Mouse (Mus musculus): ENCODE data around the gene Gm4131. TPM values are rescaled to one million over a fixed set of nuclear protein-coding genes. Genes with fewer than 3 reads are reported as not detected.

Gm4131 gene
- total RNA-seq, 4 experiments from 2014 or later, result not detected

- DNase-seq (ENCODE audit: low spot score), result peak; percentile 85
Observed at GRCm38 (mm10) chr14:62457420-62458181, 109.1 kb downstream of the Gm4131 start.

DNA sequence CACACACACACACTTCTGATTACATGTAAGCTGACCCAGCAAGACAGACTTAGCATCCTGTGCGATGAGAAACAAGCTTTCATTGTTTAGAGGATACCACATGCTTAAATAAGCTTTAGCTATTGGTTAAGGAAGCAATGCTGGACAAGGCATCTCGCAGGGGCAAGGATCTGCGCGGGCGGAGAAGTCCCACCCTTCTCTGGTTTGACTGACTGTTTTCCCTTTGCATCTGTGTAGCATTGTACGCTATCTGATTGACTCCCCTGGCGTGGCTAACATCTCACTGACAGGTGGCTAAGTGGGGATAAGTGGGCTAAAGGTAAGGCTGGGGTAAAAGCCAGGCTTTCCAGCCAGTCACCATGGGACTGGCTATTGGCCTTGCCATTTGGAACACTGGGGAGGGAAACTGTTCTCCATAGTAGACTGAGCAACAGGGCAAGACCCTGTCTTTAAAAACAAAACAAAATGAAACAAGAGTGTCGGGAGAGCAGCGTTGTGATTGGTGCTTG is 110.4 kb downstream of the Gm4131 start, which contains the start of gene Gucy1b2:
Gene Gucy1b2 (minus strand): TSS at position 51 of the 509 bp plus-strand sequence.
- DNase-seq (ENCODE audit: low spot score), result no peak

DNA sequence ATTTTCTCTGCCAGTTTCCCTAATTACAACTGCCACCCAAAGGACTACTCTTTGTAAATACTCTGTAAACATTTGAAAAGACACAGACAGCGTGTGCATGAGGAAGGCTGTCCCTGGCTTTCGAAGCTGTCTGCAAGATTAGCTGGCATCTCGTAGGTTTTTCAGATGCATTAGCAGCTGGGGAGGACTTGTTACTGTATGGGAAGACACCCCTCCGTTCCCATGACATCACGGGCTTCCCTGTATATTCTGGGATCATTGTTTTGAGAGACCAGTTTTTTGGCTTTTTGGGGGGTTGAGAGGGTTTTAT is 111.2 kb downstream of the Gm4131 start:
- DNase-seq (ENCODE audit: low spot score), result no peak

DNA sequence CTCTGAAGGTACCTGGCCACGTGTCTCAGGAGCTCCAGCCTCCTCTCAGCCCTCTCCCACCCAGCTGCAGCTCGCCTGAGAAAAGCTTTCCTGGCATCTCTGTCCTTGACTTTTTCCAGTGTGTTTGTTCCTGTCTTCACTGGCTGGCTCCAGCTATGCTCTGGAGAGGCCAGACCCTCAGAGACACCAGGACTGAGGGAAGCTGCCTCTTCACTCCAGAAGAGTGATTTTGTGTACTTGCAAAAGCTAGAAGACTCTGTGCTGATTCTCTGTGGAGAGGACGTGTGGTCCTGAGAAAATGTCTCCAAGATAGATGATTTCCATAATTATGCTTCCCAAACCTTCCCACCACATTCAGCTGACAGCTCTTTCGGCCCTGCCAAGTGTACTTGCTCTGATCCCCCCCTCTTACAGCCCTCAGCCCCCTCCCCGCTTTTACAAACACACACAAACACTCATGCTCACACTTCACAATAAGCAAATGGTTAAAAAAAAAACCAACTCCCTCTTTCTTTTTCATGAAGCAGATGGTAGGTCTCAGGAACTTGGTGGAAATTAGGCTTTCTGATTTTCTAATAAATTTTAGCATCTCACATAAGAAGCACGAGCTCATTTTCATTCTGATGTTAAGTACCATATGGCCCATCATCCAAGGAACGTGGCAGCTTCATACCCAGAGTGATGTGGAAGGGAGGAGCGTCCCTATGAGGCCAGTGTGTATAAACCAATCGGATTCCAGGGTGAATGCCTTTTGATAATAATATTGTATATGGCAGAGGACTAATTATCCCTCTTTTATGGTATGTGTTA is 111.8 kb downstream of the Gm4131 start:
- DNase-seq (ENCODE audit: low spot score), result no peak

GRCm38 (mm10) chr14:62454136-62454535 is 112.6 kb downstream of the Gm4131 start:
- DNase-seq (ENCODE audit: low spot score), result no peak

- no peak for DNase-seq (ENCODE audit: low spot score)
Observed at GRCm38 (mm10) chr14:62453276-62453675, 113.4 kb downstream of the Gm4131 start.

GRCm38 (mm10) chr14:62450706-62451105 is 116.0 kb downstream of the Gm4131 start:
- DNase-seq (ENCODE audit: low spot score), result peak; percentile 24

DNA sequence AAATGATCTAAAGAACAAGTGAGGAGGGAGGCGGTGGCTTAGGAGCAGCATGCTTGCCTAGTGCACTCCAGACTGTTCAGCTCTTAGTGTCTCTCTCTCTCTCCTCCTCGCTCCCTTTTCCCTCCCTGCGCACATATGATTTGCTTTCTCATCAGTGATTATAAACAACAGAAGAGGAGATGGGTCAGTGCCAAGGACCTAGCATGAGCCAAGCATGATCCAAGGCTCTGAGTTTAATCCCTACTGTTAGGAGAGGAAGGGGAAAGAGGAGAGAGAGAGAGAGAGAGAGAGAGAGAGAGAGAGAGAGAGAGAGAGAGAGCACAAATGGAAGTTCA is 119.5 kb downstream of the Gm4131 start:
- no peak for DNase-seq (ENCODE audit: low spot score)

DNA sequence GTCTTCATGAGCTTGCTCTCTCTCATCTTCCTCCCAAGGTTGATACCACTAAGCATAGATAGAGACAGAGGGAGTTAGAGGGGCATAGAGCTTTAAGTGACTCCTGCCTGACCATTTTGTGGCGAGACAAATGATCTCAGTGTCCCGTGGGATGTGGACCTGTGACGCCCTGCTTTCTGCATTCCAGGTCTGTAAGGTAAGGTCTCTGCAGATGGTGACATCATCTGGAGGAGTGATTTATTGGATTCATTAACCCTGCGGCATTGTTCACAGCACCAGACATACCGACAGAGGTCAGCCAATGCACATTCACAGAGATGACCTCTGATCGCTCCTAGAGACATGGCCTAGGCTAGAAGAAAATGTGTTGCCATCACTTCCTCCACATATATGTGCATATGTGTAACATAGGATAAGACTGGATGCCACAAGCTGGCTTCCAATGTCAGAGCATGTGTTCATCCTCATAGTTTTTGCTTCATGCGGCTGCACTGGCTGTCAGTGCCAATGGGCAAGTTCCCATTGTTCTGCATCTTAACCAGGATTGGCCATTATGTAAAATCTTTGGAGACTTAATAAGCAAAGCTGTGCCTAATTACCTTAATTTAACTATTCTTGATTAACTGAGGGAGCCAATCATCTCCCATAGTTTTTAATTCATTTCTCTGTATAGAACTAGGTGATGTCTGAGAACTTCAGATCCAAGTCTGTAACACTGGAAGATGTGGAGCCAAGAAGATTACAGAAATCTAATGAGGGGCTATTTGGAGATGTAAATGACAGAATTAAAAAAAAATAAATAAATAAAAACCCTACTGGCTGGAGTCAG is 120.1 kb downstream of the Gm4131 start:
- no peak for DNase-seq (ENCODE audit: low spot score)

DNA sequence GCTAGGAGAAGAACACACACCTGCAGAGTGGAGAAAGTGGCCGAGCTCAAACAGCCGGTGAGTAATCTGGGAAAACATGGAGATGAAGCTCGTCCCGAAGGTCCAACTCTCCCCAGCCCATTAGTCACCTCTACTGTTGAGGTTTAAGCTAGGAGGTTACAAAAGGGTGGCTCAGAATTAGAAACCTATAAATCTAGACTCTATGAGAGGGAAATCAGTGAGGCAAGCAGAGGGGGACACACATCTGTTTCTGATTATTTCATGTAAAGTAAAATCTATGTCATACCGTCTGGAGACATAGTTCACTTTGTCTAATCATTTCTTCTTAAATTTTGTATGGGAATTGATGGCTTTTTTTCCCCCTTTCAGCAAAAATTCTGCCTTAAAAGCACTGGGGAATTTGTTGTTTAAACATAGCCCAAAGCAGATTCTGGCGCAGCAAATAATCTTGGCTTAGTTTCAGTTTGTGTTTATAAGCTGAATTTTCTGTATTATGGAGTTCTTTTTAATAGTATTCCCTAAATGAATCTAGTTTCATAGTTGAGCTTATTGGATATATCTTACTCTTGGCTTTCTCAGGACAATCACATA is 122.8 kb downstream of the Gm4131 start:
- DNase-seq (ENCODE audit: low spot score), result no peak

DNA sequence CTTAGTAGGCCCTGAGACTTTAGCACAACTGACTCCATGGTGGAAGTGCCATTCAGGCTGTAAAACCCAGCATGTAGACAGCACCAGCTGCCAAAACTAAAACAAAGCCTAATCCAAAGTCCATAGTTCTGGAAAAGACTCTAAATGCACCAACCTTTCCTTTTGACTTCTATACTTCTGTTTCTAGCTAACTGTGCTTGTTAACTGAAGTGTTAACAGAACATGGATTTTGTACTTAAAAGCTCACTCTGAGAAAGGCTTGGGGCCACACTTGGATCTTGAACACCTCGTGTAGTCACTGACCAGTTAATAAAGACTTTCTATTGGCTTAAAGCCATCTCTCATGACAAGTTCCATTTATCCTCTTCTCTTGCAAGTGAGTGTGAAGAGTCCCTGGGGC is 123.8 kb downstream of the Gm4131 start:
- DNase-seq (ENCODE audit: low spot score), result no peak

DNA sequence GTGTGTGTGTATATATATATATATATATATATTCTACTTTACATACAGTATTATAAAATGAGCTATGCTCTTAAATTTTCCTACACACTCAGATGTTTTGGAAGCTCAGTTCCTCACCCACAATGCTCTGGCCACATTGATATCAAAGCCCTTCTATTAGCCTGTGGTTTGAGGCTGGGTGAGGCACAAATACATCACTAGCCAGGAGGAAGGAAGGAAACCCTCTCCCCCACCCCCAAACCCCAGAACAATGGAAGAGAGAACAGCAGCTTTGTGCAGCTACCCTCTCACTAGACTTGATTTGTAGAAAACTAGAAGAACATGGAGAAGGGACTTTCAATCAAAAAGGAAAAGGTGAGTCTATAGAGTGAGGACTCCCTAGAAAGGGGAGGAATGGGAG is 126.7 kb downstream of the Gm4131 start:
- DNase-seq (ENCODE audit: low spot score), result no peak

DNA sequence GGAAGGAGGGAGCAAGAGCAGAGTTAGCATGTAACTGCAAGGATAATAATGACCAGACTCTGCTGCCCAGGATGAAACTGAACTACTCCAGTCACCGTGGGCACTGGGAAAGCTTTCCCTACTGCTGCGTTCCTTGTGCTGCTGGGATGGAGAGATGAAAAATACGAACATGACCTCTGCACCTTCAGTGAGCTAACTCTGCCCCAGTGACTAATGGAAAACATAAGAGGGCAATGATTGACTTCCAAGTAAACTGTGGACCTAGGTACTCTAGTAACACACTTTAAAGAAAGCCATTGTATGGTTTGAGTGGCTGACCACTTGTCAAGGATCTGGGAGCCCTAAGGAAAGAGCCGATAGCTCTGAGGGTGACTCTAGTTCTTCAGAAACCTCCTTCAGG is 128.5 kb downstream of the Gm4131 start:
- DNase-seq (ENCODE audit: low spot score), result no peak

DNA sequence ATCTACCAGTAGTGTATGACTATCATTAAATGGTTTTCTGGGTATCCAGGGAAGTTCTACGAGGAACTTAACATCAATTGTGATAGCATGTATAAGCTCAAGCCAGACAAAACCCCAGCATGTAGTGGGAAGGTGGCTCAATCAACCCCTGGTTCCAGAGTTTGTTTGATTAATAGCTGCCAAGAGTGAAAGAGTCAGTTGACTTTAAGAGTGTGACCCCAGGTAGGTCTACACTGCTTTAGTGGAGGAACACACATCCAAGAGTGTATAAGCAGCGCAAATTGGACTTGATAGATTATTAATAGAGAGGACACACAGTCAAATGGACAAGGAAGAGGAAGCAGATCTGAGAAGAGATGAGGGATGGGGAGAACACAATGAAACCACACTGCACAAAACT is 128.9 kb downstream of the Gm4131 start:
- DNase-seq (ENCODE audit: low spot score), result no peak

DNA sequence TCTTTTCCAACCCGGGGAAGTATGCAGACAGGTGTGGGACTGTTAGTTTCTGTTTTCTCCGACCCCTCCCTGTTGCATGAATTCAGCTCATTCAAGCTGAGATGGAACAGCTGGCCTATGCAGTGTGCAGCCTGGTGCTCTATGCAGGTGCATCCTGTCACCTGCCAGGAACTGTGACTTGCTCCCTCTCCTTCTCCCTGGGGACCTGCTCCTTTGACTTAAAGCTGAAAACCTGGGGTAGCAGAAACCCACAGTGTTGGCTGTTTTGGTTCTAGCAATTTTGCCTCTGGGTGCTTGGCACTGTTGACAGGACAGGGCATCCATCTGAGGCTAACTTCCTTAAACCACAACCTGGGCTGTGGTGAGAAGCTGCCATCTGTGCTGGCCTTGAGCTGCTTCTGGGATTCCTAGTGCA is 141.4 kb downstream of the Gm4131 start:
- DNase-seq (ENCODE audit: low spot score), result no peak

DNA sequence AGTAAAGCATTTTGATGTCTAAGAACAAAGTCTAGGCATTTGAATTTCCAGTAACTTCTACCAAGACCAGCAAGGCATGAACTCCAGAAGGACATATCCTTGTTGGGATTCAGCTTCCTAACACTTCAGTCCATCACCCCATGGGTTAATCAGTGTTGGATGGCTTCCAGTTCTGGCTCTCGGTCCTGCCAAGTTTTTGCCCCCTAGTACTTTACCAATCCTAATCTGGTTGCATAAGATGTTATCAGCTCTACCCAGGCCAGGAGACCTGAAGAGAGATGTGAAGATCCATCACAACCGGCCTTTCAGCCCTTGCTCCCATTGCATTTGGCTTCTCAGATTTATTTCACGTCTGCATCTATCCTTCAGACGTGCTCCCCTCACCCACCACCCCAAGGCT is 144.5 kb downstream of the Gm4131 start:
- DNase-seq (ENCODE audit: low spot score), result no peak

GRCm38 (mm10) chr14:62417501-62417900 is 149.2 kb downstream of the Gm4131 start:
- DNase-seq (ENCODE audit: low spot score), result no peak

DNA sequence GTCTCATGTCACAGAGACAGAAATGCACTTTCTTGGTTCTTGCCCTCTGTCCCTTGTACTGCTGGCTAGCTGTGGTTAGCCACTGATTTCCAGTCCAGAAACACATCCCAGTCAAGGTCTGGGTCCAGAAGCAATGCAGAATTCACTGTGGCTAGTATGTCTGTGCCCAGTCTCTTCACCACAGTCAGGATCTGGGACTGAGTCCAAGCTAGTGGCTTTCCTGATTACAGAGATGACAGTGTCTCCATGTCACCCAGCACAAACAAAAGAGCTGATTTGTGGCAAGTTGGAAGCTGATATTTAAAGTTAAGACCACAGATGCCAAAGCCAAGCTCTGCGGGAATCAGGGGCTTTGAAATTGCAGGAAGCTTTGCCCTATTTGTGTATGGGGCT is 150.0 kb downstream of the Gm4131 start:
- peak; percentile 32 for DNase-seq (ENCODE audit: low spot score)

GRCm38 (mm10) chr14:62416007-62416741 is 150.5 kb downstream of the Gm4131 start:
- DNase-seq (ENCODE audit: low spot score), result no peak
